ENCODE assay signal across 30 mouse cellular contexts in genomic region chr11:56341731-56342130, GRCm38 (mm10).
A peak's percentile ranks its signal among the peaks of the same experiment; 100 is the strongest.
DNase-seq lines count a peak whose midpoint lies in the region; ATAC-seq and TF ChIP-seq lines count a peak whose summit lies in the region.
"Had no signal": no experiment of that assay in that cellular context is flagged by ENCODE, and none has a peak within 500 bp of the region (broad histone marks: within the 10 kb centered on the region; RNA-seq: fewer than 3 reads in every experiment).

No protein-coding gene starts in this region.

- no peak for ATAC-seq in lung, embryonic 16.5 days (ENCODE audit: low read depth)
- ATAC-seq: CD4-positive, CD25-positive, alpha-beta regulatory T cell, adult 4 months; hindbrain, embryonic 16.5 days; intestine, embryonic 15.5 days had no signal

- no peak for TF ChIP-seq CTCF in C2C12 (IDR thresholded peaks at IDR 0.05; ENCODE audit: control insufficient read depth, insufficient read depth, insufficient read length)

- no peaks in the 10 kb centered on the region for H3K36me3 ChIP-seq in lung, embryonic 16.5 days (ENCODE audit: control insufficient read depth, insufficient read depth, low read length)
- no peaks in the 10 kb centered on the region for H3K36me3 ChIP-seq in C2C12 (ENCODE audit: control insufficient read depth, insufficient read depth)
- H3K36me3 ChIP-seq: embryonic facial prominence, embryonic 12.5 days; embryonic facial prominence, embryonic 15.5 days; forebrain, embryonic 12.5 days; heart, embryonic 12.5 days; heart, embryonic 15.5 days; hindbrain, embryonic 10.5 days; hindbrain, embryonic 13.5 days; intestine, embryonic 15.5 days had no signal

- H3K4me1 ChIP-seq in lung, embryonic 16.5 days (replicated peaks; ENCODE audit: control insufficient read depth, insufficient read depth, low read length) = no peaks in the 10 kb centered on the region
- H3K4me1 ChIP-seq: embryonic facial prominence, embryonic 12.5 days; embryonic facial prominence, embryonic 15.5 days; forebrain, embryonic 12.5 days; heart, embryonic 12.5 days; heart, embryonic 15.5 days; hindbrain, embryonic 10.5 days; hindbrain, embryonic 13.5 days; intestine, embryonic 15.5 days had no signal

- H3K9ac ChIP-seq in lung, embryonic 16.5 days (ENCODE audit: low read length) = no peak overlapping the region
- H3K9ac ChIP-seq: embryonic facial prominence, embryonic 12.5 days; embryonic facial prominence, embryonic 15.5 days; forebrain, embryonic 12.5 days; heart, embryonic 12.5 days; heart, embryonic 15.5 days; hindbrain, embryonic 13.5 days; intestine, embryonic 15.5 days had no signal

- no peaks in the 10 kb centered on the region for H3K27me3 ChIP-seq in lung, embryonic 16.5 days (ENCODE audit: control insufficient read depth, insufficient read depth, low read depth, low read length)
- H3K27me3 ChIP-seq in C2C12 (ENCODE audit: control insufficient read depth, insufficient read depth, insufficient read length) = no peaks in the 10 kb centered on the region
- H3K27me3 ChIP-seq: embryonic facial prominence, embryonic 12.5 days; embryonic facial prominence, embryonic 15.5 days; forebrain, embryonic 12.5 days; heart, embryonic 12.5 days; heart, embryonic 15.5 days; hindbrain, embryonic 13.5 days; intestine, embryonic 15.5 days had no signal

- H3K79me2 ChIP-seq in C2C12 (ENCODE audit: control insufficient read depth, insufficient read depth) = no peaks in the 10 kb centered on the region

- no peaks in the 10 kb centered on the region for H3K9me3 ChIP-seq in lung, embryonic 16.5 days (ENCODE audit: control insufficient read depth, low read length)
- H3K9me3 ChIP-seq: embryonic facial prominence, embryonic 12.5 days; embryonic facial prominence, embryonic 15.5 days; forebrain, embryonic 12.5 days; heart, embryonic 12.5 days; heart, embryonic 15.5 days; hindbrain, embryonic 10.5 days; hindbrain, embryonic 13.5 days; intestine, embryonic 15.5 days had no signal

- DNase-seq in lung, postnatal 36 days = no peak
- DNase-seq in NIH3T3 (ENCODE audit: low read depth) = peak; percentile 78
- DNase-seq in spleen, adult 18-20 months = no peak
- no peak for DNase-seq in embryo, embryonic 10.5 days (ENCODE audit: low spot score)
- no peak for DNase-seq in adrenal gland, adult 2 months
- DNase-seq: adrenal gland, adult 8-10 months; adrenal gland, postnatal 25 days; B cell, adult 2 months; cerebellum, adult 18-20 months; cerebellum, adult 9-10 months; cerebellum, postnatal 14 days; gastrocnemius, postnatal 10 days; heart, adult 18-20 months; heart, postnatal 10 days; heart, postnatal 36 days; kidney, adult 11 months; kidney, adult 8-10 months had no signal

- H3K4me3 ChIP-seq in lung, embryonic 16.5 days (ENCODE audit: low read length) = no peak overlapping the region
- H3K4me3 ChIP-seq in C2C12 (ENCODE audit: insufficient read depth, poor library complexity, severe bottlenecking) = no peak overlapping the region
- H3K4me3 ChIP-seq: embryonic facial prominence, embryonic 12.5 days; embryonic facial prominence, embryonic 15.5 days; erythroblast, embryonic 14.5 days; forebrain, embryonic 12.5 days; heart, embryonic 12.5 days; heart, embryonic 15.5 days; hindbrain, embryonic 10.5 days; hindbrain, embryonic 13.5 days; intestine, embryonic 15.5 days had no signal

- no peak overlapping the region for H3ac ChIP-seq in C2C12 (ENCODE audit: control insufficient read depth, insufficient read length, low read depth)

- H3K27ac ChIP-seq in lung, embryonic 16.5 days (ENCODE audit: low read length) = 0 out of 2 replicates have a peak overlapping the region, but pooled peaks have one; percentile 0
- H3K27ac ChIP-seq: embryonic facial prominence, embryonic 12.5 days; embryonic facial prominence, embryonic 15.5 days; forebrain, embryonic 12.5 days; heart, embryonic 15.5 days; hindbrain, embryonic 10.5 days; hindbrain, embryonic 13.5 days; intestine, embryonic 15.5 days had no signal

- H3K79me3 ChIP-seq in C2C12 (ENCODE audit: low read depth) = no peaks in the 10 kb centered on the region

- 39% methylated on average over 1 of the region's 1 CpGs for WGBS in lung, embryonic 16.5 days

- no peak overlapping the region for H3K4me2 ChIP-seq in lung, embryonic 16.5 days (ENCODE audit: low read depth, low read length)
- H3K4me2 ChIP-seq: embryonic facial prominence, embryonic 12.5 days; embryonic facial prominence, embryonic 15.5 days; forebrain, embryonic 12.5 days; heart, embryonic 12.5 days; heart, embryonic 15.5 days; hindbrain, embryonic 13.5 days; intestine, embryonic 15.5 days had no signal

TF ChIP-seq in C2C12, 6 proteins besides CTCF, POLR2A, EP300 and RAD21:
- TF ChIP-seq MYOD1 (IDR thresholded peaks at IDR 0.05; ENCODE audit: control insufficient read depth, insufficient read length, low read depth) (peak; percentile 55), USF1 (IDR thresholded peaks at IDR 0.05; ENCODE audit: low read depth) (no peak), FOSL1 (IDR thresholded peaks at IDR 0.05; ENCODE audit: insufficient read depth, low read length, poor library complexity, severe bottlenecking) (peak; percentile 98), CEBPB (IDR thresholded peaks at IDR 0.05; ENCODE audit: low read depth) (peak; percentile 51), MAX (IDR thresholded peaks at IDR 0.05) (no peak), MYOG (IDR thresholded peaks at IDR 0.05; ENCODE audit: control insufficient read depth, extremely low read depth, insufficient read length) (no peak)
TF ChIP-seq in C2C12: peak in this region for 3.
